Mouse (Mus musculus): Measurements from ENCODE around the gene Map3k5.

Map3k5 gene

DNA sequence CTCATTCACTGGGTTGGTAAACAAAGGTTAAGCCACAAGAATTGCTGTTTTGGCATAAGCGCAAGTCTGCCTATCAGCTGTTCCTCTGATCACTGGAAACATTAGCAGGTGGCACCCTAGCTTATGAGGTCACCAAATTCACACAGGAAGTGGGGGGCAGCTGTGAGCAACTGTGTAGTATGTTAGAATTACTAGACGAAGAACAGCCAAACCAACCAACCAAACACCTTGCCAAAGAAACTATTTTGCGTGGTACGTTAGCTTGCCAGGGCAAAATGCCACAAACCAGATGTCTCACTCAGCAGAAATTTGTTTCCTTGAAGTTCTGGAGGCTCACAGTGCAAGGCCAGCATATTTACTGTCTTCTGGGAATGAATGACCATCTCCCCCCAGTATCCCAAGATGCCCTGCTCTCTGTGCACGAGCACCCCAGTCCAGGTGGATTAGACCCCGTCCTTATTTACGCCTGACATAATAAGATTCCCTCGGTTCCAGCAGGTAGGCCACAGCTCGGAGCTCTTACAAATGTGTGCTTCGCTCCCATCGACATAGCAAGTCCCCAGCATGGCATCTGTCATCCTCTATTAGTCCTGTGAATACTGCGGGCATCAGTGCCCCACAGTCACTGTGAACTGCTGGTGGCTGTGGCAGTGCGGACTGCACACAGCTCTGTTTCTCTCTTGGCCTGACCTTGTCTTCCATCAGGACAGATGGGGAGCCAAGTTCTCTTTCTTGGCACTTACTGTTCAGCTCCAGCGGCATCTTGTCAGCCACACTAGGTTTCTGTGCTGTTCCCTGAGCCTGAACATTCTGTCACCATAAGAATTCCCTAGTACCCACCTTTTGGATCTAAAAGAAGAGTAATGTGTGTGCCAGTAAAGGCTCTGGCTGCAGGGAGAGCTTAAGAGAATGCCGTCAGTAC is 185.5 kb downstream of the Map3k5 start:
- DNase-seq: peak; percentile 68 to 84

DNA sequence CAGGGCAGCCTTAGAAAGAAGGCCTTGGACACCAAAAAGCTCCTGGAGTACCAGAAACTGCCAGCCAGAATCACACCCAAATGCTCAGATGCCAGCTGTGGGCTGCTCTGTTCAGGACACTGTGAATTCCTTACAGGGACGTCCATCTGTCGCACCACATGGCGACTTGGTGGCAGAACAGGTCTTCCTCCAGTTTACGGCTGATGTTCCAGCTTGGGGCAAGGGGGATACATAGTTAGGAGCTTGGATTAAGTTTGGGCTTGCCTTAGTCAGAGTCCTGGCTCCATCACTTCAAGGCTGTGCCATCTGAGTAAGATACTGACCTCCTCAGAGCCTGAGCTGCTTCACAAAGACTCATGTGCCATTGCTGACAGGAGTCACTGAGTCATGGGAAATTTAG is 187.7 kb downstream of the Map3k5 start:
- no peak for DNase-seq

DNA sequence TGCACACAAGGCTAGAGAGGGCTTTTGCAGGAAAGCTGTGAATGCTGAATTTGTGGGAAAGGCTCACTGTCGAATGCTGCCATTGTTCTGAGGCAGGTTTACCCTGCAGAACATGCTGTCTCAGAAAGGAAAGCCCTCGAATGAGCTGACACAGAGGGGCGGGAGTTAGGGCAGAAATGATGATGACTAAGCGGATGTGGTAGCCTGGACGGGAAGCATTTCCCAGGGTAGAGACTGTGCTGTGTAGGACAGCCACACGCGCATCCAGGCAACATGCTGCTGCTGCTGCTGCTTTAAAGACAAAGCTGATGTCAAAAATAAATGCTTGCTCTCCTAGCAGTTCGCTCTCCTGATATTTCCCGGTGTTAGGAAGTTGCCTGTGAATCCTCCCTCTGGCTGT is 189.1 kb downstream of the Map3k5 start:
- DNase-seq: peak; percentile 60 to 76

DNA sequence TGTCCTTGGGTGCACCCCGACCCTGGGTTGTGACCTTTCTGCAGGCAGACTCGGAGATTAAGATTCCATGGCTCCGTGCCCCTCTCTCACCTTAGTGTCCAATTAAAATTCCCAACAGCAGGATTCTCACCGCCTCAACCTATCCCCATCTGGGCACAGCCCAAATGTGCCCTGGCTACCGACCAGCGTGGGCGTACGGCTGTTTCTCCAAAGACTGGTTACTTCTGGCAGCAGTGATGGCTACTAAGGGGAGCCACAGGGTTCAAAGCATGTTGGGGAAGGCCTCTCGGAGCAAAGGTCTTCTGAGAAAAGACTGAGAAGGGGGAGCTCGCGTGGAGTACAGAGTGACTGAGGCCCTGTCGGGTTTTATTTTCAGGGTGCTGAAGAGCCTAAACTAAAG is 190.3 kb downstream of the Map3k5 start:
- no peak for DNase-seq

DNA sequence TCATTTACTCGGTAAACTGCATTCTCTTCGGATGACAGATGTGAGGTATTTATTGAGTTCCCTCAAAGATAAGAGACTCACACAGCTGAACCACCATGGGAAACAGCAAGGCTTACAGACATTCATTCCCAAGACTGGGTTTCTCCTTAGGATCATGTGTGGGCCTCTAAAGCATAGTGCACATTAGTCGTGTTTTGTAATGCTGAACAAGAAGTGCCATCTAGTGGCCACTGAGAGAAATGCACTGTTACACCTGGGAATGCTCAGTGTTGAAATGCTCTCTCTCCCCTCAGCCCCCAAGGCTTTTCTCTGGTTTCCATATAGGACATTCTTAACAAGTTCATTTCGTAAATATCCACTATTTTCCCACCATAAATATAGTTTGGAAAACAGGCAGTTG is 191.0 kb downstream of the Map3k5 start:
- peak; percentile 38 to 47 for DNase-seq

DNA sequence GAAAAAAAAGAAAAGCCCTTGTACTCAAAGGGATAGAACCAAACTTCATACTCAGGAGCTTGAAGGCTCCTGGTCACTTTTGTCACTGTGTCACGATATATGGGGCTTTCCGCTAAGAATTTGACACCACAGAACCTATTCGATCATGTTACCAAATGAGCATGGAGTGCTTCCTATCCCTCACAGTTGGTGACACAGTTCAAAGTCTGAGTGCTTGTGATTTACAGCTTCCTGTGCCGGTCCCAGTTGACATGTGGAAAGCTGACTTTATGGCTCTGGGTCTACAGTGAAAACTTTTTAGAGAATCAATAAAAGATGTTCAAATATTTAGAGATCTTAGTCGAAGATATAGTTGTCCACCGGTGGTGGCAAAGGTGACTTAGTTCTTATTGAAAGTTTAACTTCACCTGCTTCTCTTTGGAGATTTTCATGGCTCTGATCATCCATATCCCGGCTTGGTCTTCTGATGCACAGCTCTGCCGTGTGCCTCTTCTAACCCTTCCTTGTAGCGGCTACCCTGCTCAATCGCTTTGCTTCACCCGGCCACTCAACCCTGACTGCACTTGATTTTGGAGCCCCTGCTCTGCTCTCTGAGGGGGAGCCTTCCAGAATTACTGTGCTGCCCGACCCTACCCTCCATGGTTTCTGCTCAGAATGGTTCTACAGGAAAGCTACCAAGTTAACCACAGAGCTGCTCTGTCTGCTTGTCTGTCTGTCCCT is 198.8 kb downstream of the Map3k5 start:
- no peak for DNase-seq

DNA sequence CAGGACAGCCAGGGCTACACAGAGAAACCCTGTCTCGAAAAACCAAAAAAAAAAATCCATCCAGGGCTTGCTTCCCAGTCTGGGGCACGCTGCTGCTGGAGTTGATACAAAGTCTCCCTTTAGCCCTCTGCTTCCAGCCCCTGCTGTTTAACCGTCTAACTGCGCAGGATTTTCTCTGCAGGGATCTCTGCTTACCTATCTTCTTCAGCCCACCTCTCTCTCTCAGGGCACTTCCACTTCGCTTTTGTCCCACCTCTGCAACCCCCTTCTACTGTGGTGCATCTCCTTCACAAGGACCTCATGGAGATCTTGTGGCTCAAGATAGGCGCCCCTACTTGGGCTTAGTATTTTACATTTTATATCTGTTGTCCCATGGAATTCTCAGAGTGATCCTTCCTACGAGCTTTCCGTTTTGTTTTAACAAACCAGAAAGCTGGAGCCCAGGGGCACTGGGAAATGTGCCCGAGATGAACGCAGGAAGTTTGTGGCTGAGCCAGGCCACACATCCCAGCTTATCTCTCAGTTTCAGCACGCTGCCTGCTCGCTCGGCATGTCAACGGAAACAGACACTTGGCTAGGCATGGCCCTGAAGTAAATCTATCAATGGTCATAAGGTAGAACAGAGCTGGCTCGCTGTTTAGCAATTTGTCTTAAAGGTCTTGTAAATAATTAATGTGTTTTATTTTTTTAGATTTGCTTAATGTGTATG is 201.2 kb downstream of the Map3k5 start:
- no peak for DNase-seq

DNA sequence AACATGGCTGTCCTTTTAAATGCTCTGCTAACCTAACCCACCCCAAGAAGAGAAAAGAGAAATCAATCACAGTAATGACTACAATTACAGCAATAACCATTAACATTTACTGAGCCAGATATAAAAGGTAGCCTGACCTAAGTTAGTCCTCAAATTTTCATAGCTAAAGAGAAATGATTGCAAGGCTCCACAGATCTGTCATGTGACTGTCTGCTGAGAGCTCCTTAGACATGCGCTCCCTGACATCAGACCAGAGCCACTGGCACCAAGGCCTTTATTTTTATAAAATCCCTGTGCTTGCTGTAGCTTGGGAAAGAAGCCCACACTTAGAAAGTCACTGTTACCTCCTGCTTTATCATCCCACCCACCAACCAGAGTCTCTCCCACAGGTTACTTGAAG is 202.2 kb downstream of the Map3k5 start:
- DNase-seq: no peak

DNA sequence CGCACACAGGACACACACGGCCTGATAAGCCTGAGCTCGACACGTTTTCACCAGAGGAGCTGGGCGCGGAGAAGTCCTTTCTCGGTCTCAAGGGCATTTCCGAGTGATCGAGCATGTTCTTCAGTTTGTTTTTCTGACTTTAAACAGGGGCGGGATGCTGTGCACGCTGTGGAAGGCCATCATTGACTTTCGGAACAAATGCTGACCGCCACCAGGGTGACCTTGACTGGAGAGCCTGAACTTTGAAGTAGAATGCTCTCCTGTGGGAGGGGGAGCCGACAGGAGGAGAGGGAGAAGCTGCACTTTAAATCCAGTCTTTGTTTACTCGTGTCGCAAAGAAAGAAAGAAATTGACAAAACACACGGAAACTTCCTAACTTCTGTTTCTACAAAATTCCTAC is 207.1 kb downstream of the Map3k5 start:
- DNase-seq: no peak

DNA sequence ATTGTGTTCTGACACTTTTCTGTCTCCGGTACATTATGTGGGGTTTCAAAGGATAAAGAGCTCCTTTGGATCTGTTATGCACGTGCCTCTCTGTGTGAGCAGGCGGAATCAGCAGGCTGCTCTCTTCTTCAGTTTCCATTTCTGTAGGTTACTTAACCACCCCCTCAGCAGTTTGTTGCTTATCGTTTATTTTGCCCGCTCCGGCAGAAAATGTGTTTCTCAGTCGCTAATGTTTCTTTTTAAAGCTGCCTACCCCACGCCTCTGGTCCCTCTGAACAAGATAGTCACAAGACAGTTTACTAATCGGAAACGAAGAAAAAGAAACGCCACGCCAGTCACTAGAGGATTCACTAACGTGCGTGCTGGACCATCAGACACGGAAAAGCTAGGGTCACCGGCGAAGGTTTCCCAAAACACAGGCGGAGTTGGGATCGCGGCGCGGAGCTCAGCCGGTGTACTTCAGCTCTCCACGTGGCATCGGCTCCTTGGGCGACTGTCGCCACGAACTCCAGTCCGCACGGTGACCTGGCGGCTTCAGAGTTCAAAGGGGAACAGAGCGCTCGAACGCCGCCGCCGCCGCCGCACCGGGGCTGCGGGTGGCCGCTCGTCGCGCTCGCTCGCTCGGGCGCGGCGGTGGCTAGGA is 214.0 kb downstream of the Map3k5 start, which contains the start of gene Map7:
Gene Map7, plus strand, starts transcription at position 342 of the 643 bp plus-strand sequence.
- peak in 1 of 2 experiments; percentile 10 for DNase-seq

DNA sequence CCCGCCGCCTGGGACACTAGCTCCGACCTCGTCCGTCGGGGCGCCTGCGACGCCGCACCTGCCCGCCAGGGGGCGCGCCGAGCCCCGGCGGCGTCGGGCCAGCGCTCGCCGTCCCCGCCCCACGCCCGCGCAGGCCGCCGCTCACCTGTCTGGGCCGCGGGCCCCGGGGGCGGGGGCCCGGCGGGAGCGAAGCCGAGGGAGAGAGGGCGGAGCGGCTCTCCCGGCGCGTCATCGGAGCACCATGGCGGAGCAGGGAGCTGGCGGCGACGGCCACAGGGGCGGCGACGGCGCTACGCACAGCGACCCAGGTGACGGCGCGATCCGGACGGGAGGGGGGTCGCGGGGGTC is 214.5 kb downstream of the Map3k5 start:
- peak; percentile 50 to 73 for DNase-seq

DNA sequence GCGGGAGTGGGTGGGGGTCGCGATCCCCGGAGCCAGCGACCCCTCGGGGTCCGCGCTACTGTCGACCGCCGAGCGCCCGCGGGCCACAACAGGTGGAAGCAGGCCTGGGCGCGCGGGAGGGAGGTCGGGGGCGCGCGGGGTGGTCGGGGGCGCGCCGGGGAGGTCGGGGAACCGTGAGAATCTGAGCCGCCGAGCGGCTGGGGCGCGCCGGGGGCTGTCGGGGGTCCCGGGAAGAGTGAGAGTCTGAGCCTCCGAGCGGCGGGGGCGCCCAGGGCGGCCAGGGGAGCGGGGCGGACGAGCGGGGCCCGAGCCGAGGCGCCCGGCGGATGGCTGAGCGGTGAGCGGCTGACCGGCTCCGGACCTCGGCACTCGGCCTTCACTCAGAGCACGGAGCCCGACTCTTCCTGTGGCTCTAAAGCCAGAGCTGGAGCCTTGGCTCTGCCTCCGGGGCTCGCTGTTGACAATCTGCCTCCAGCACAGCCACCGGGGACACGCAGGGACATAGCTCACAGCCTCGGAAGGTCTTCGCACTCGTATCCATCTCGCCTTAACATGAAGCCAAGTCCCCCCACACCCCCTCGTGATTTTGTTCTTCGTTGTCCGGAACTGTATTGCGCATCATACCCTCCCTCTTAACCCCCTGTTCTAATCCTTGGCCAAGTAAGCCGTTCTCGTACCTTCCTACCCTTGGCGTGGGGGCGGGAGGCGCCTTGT is 215.0 kb downstream of the Map3k5 start:
- peak in 1 of 2 experiments; percentile 18 for DNase-seq

DNA sequence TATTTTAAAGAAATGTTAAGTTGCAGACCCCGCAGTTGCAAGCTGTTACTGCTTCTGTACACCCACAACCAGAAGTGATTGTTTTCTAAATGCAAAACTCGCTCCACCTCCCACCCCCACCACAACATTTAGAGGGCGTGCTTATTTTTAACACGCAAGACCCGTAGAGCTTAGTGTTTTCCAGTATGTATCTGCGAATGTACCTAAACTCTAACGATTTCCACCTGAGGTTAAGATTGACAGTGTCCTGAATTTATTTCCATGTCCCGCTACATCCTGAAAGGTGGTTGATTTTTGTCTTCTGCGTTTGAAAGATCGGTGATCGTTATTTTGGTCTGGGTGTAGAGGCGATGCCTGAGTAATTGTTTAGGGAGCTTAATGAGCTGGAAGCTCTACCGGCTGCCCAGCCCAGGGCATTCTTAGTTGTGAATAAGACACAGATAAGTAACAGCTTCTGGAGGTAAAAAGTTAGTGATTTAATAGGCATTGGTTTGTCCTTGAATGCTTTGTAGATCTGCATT is 215.6 kb downstream of the Map3k5 start:
- no peak for DNase-seq

DNA sequence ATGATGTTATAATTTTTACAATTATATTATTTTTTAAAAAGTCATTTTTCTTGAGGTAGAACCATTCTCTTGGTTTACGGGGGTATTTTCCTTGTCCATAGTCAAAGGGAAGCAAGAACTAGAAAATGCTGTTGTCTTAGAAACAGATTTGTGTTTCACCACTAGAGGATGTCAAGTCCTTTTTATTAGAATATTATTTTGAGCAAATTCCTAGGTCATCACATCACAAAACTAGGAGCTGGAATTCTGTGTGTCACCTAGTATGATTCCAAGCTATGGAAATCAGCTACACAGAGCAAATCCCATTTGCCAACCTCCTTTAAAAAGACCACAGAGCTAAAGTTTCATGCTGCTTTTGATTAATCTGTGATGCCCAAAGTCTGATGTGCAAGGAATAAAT is 217.9 kb downstream of the Map3k5 start:
- DNase-seq: no peak

DNA sequence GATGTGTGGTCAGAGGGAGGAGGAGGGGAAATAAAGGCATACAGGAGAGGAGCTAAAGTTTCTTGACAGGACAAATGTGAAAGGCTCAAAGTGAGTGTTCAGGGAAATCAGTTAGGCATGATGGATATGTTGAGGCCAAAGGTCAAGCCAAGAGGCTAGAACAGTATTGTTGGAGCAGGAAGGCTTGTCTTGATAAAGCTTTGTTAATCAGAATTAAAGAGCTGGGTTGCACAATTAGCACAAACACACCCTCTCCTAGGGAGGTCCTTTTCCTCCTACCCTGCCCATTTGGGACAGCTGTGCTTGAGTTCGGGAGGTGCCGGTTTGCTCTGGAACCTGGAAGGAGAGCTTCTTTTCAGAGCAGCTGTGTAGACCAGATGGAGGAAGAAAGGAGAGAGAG is 219.2 kb downstream of the Map3k5 start:
- DNase-seq: no peak

DNA sequence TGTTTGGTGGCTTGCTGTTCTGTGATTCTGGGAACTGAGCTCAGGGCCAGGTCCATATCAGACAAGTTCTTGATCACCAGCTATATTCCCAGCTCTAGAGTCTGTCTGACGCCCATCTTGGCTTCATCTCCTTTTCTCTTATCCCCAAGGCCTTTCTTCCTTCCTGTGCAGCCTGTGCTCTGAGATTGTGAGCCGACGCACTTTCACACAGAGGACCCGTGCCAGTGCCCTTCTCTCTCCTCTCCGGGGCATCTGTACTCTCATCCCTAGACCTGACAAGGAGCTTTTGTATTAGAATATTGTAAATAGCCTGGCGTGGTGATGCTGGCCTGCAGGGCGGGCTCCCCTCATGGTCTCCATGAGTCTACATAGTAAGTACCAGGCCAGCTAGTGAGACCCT is 221.1 kb downstream of the Map3k5 start:
- DNase-seq: no peak

DNA sequence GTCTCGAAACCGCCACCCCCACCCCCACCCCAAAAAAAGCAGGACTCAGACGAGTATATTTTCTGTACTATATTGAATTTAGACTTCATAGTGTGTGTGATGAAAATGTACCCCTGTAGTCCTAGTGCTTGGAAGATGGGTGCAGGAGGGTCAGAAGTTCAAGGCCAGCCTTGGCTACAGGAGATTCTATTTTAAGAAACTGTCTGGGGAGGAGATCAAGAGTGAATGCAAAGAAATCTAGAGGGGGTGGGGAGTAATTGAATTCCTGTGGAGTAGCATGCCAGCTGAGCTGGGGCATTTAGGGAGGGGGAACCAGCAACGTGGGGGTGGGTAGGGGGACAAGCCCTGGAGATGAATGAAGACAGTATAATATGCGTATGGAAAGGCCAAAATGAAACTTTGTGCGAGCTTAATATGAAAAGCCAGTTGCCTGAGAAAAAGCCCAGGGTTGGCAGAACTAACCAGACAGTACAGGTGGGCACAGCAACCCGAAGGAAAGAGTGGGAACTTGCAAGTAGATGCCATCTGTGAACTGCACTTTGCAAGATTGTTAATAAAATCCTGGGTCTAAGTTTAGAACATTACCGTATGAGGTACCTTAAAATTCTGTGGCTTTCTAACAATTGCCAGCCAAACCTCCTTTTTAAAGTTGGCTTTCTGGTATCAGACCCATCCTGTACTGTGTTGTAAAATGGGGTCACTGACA is 222.9 kb downstream of the Map3k5 start:
- no peak for DNase-seq

DNA sequence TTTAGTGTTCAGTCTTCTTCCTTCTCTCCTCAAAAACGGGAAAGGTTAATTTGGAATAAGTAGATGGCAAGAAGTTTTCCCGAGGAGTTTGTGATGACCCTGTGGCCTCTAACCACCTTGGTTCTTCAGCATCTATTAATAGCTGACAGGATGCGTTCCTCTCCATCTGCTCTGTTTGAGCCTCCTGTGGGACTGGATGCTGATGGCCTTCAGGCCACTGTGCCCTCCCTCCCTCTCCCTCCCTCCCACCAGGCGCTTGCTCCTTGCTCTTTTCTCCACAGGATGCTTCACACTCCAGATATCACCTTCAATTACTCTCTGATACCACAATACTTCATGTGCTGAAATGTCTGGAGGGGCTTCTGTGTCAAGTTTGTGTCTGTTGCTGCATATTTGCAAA is 224.5 kb downstream of the Map3k5 start:
- DNase-seq: no peak

DNA sequence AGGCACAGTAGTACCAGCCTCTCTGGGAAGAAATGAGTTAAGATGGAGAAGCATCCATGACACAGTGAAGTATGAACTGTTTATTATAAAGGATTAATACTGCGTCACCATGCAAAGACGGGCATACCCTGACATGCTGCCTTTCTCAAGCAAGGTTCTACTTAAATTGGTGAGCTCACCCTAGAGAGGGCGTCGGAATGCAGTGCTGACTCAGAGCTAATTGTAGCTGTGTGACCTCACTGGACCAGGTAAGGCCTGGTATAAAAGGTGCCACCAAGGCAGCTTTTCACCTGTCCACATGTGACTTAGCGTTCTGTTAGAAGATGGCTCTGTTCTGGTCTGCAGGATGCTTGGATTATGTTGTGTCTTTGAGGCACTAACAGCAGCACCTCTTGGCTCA is 225.0 kb downstream of the Map3k5 start:
- no peak for DNase-seq

DNA sequence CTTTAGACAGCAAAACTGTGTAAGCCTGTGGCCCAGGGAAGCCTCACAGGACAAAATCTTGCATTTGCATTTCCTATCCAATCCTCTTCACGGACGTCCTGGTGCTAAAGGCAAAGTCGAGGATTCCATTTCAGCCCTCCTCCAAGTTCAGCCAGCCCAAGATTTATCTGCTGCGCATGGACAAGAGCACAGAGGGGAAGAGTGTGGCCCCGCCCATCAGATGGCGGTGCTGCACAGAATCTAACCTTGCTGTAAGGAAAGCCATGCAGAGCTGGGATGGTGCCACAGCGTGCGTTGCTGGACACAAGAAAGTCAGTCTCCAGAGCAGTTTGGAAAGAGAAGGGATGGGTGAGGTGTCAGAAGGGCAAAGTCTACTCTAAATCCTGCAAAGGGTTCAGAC is 226.6 kb downstream of the Map3k5 start:
- no peak for DNase-seq

DNA sequence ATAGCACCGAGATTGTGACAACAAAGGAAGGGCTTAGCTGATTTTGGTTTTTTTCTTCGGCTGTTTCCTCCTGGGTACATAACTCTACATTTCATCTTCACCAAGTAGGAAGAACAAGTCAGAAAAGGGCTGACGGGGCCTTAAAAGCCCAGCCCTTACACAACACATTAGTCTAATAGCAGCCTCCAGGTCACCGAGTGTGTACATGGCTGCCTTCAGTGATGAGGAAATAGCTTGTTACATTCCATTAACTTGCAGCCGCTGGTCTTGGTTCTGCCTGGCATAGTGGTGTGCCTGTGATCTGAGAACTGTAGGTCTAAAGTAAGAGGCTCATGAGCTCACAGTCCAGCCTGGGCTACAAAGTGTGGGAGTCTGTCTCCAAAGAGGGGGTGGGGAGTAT is 230.5 kb downstream of the Map3k5 start:
- no peak for DNase-seq

All from thymus, postnatal 36 days (tissue).